Mouse (Mus musculus) lung, adult 2 months (tissue): ENCODE measurements at regions not wholly inside any gene's neighbourhood (a gene's known extent, or its start where the extent isn't known, plus 50 kb on each side); places are given as distances from the start of the nearest gene placed in this dataset.

ENCODE experiments used
- CTCF ChIP-seq: fragments of 200-500 bp; IDR thresholded peaks from 2 replicates; pipeline ENCODE4 v1.5.1; 2011; ENCODE audit warnings: mild to moderate bottlenecking, low read length, control low read depth; ENCODE audit not compliant: insufficient read depth
- POLR2A ChIP-seq: fragments of 200-500 bp; IDR thresholded peaks from 2 replicates; pipeline ENCODE4 v1.6.1; 2011; ENCODE audit warnings: low read depth, mild to moderate bottlenecking, control low read depth, low read length, borderline replicate concordance; ENCODE audit errors: extremely low read depth

GRCm38 (mm10) chr10:126708730-126709129 is 192.4 kb downstream of the Atp23 start:
- TF ChIP-seq POLR2A: no peak
- no peak for TF ChIP-seq CTCF
